Mouse (Mus musculus) left cerebral cortex, adult 2 months (tissue): ENCODE data around the gene Mgmt. TPM values are rescaled to one million over a fixed set of nuclear protein-coding genes. Genes with fewer than 3 reads are reported as not detected.

Experiments used
- DNase-seq, 2 experiments: peaks; one replicate each; pipeline ENCODE4 v3.0.0; 2021 to 2022; ENCODE audit warnings: low spot score in 2 of 2, mixed read lengths in 1 of 2; ENCODE audit errors: extremely low spot score in 1 of 2
- H3K27ac ChIP-seq: fragments of 200-600 bp; 2 replicates; pipeline ENCODE4 v1.8.1; 2022
- H3K4me3 ChIP-seq: fragments of 200-600 bp; 2 replicates; pipeline ENCODE4 v1.8.1; 2022
- CTCF ChIP-seq: fragments of 200-600 bp; IDR thresholded peaks from 2 replicates; pipeline ENCODE4 v1.8.1; 2022; ENCODE audit warnings: antibody characterized with exemption, mild to moderate bottlenecking, moderate library complexity
- intact Hi-C: fragments of 180-260 bp; cut with DNase I; formaldehyde crosslinking; loops from one replicate; pipeline ENCODE4 v1.15.1; 2025
- total RNA-seq, 2 experiments: library from RNA; stranded (reverse); gene quantifications; 2 replicates each; pipeline ENCODE4 v1.2.3; 2021

Mgmt gene
- total RNA-seq, 2 experiments from 2014 or later = 0.72 to 0.95 TPM

- TF ChIP-seq CTCF = no peak
- H3K4me3 ChIP-seq = no peak overlapping the region
- DNase-seq = no peak
- no peak overlapping the region for H3K27ac ChIP-seq
- intact Hi-C loops = no loop called here
Measured at GRCm38 (mm10) chr7:136920976-136921755, 26.8 kb downstream of the Mgmt start.

- no peak for TF ChIP-seq CTCF
- no peak for DNase-seq
- intact Hi-C loops = no loop called here
- no peak overlapping the region for H3K4me3 ChIP-seq
- no peak overlapping the region for H3K27ac ChIP-seq
Measured at GRCm38 (mm10) chr7:136922230-136922629, 27.8 kb downstream of the Mgmt start.

- no peak for TF ChIP-seq CTCF
- Histone ChIP-seq H3K27ac (no peak overlapping the region), H3K4me3 (no peak overlapping the region)
- no peak for DNase-seq
- intact Hi-C loops = no loop called here
Measured at GRCm38 (mm10) chr7:136924610-136925260, 30.3 kb downstream of the Mgmt start.

GRCm38 (mm10) chr7:136926178-136926577 is 31.8 kb downstream of the Mgmt start:
- intact Hi-C loops = no loop called here
- Histone ChIP-seq H3K4me3 (no peak overlapping the region), H3K27ac (no peak overlapping the region)
- no peak for DNase-seq
- TF ChIP-seq CTCF = no peak

- TF ChIP-seq CTCF = no peak
- DNase-seq = no peak
- Histone ChIP-seq H3K27ac (no peak overlapping the region), H3K4me3 (no peak overlapping the region)
- intact Hi-C loops = no loop called here
Measured at GRCm38 (mm10) chr7:136930451-136930850, 36.0 kb downstream of the Mgmt start.

GRCm38 (mm10) chr7:136933367-136933766 is 39.0 kb downstream of the Mgmt start:
- intact Hi-C loops = no loop called here
- Histone ChIP-seq H3K27ac (no peak overlapping the region), H3K4me3 (no peak overlapping the region)
- no peak for TF ChIP-seq CTCF
- DNase-seq = no peak

GRCm38 (mm10) chr7:136934336-136934735 is 39.9 kb downstream of the Mgmt start:
- Histone ChIP-seq H3K4me3 (no peak overlapping the region), H3K27ac (no peak overlapping the region)
- no peak for TF ChIP-seq CTCF
- intact Hi-C loops = no loop called here
- DNase-seq = no peak

GRCm38 (mm10) chr7:136934784-136935183 is 40.4 kb downstream of the Mgmt start:
- Histone ChIP-seq H3K27ac (no peak overlapping the region), H3K4me3 (no peak overlapping the region)
- DNase-seq = no peak
- TF ChIP-seq CTCF = no peak
- intact Hi-C loops = no loop called here

- H3K4me3 ChIP-seq = no peak overlapping the region
- intact Hi-C loops = no loop called here
- no peak for DNase-seq
- no peak for TF ChIP-seq CTCF
- no peak overlapping the region for H3K27ac ChIP-seq
Measured at GRCm38 (mm10) chr7:136938371-136938770, 44.0 kb downstream of the Mgmt start.

- DNase-seq = no peak
- intact Hi-C loops = no loop called here
- Histone ChIP-seq H3K27ac (no peak overlapping the region), H3K4me3 (no peak overlapping the region)
- TF ChIP-seq CTCF = no peak
Measured at GRCm38 (mm10) chr7:136942414-136942813, 48.0 kb downstream of the Mgmt start.

- TF ChIP-seq CTCF = no peak
- intact Hi-C loops = no loop called here
- Histone ChIP-seq H3K27ac (no peak overlapping the region), H3K4me3 (no peak overlapping the region)
- no peak for DNase-seq
Measured at GRCm38 (mm10) chr7:136943886-136944285, 49.5 kb downstream of the Mgmt start.

- intact Hi-C loops = no loop called here
- no peak for TF ChIP-seq CTCF
- Histone ChIP-seq H3K4me3 (no peak overlapping the region), H3K27ac (no peak overlapping the region)
- no peak for DNase-seq
Measured at GRCm38 (mm10) chr7:136945697-136946096, 51.3 kb downstream of the Mgmt start.

- intact Hi-C loops = no loop called here
- TF ChIP-seq CTCF = no peak
- no peak for DNase-seq
- no peak overlapping the region for H3K27ac ChIP-seq
- H3K4me3 ChIP-seq = no peak overlapping the region
Measured at GRCm38 (mm10) chr7:136946131-136946530, 51.7 kb downstream of the Mgmt start.
